Mouse (Mus musculus) cerebellum, adult 11-12 months (tissue): ENCODE measurements around the gene St6galnac3.
A peak's percentile ranks its signal among the peaks of the same experiment; 100 is the strongest.

ENCODE experiments used
- DNase-seq: peaks from one replicate; pipeline ENCODE4 v3.0.0; 2022

The St6galnac3 gene

DNA sequence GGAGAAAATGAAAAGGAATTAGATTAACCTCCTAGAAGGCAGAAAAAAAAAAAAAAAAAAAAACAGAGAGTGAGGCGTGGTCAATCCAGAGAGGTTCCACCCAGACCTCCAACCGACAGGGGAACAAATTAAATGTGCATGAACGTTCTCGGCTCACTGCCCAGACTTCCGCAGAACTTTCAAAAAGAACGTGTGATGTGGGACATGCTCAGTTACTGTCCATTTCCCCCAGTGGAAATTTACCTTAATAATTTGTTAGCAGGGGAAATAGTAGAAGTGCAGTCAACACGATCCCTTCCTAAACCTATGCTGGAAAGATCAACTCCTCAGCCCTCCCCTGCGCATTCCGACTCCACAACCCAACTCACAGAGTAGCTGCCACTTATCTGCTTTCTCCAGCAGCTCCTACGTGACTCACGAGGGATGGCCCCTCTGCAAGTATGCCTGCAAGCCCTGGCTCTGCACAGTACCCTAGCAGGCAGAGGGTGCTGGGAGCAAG is 35.1 kb downstream of the St6galnac3 start:
- DNase-seq, result no peak

DNA sequence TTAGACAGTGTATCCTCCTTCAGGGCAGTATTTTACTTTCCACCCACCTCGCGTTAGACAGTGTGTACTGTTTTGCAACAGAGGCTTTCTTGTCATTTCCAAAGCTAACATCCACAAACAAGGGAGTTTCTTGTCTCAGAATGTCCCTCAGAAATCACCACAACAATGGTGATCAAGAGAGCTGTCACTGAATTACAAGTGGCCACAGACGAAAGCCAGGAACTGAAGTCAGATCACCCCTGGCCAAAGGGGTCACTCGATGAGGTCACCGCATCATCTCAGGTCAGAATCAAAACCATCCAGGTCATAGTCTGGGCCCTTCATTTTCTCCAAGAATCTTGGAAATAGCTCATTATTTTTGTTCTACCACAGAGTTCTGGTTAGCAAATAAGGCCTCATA is 37.1 kb downstream of the St6galnac3 start:
- DNase-seq, result no peak

GRCm38 (mm10) chr3:153684909-153685308 is 40.1 kb downstream of the St6galnac3 start:
- DNase-seq, result no peak

GRCm38 (mm10) chr3:153682303-153682702 is 42.7 kb downstream of the St6galnac3 start:
- DNase-seq, result peak; percentile 67

- no peak for DNase-seq
These were observed 43.3 kb downstream of the St6galnac3 start for GRCm38 (mm10) chr3:153681720-153682119.

GRCm38 (mm10) chr3:153675832-153676231 is 49.1 kb downstream of the St6galnac3 start:
- DNase-seq, result no peak

GRCm38 (mm10) chr3:153675073-153675472 is 49.9 kb downstream of the St6galnac3 start:
- DNase-seq, result no peak

DNA sequence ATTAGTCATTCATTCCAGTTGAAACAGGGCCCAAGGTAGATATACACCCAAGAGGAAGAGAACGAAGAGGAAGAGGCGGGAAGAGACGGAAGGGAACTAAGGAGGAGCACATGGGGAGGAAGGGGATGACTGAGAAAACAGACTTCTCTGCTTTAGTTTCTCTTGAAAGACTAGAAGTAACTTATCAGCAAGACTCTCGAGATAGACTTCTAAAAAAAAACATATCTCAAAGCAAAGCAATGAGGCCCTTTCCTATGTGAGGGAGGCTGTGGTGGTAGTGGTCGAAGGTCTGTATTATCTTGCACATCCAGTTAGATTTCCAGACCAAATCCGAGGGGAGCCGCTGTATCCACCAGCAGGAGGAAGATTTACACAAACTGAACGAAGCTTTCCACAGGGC is 50.6 kb downstream of the St6galnac3 start:
- DNase-seq, result no peak

GRCm38 (mm10) chr3:153673451-153673850 is 51.5 kb downstream of the St6galnac3 start:
- DNase-seq, result no peak

DNA sequence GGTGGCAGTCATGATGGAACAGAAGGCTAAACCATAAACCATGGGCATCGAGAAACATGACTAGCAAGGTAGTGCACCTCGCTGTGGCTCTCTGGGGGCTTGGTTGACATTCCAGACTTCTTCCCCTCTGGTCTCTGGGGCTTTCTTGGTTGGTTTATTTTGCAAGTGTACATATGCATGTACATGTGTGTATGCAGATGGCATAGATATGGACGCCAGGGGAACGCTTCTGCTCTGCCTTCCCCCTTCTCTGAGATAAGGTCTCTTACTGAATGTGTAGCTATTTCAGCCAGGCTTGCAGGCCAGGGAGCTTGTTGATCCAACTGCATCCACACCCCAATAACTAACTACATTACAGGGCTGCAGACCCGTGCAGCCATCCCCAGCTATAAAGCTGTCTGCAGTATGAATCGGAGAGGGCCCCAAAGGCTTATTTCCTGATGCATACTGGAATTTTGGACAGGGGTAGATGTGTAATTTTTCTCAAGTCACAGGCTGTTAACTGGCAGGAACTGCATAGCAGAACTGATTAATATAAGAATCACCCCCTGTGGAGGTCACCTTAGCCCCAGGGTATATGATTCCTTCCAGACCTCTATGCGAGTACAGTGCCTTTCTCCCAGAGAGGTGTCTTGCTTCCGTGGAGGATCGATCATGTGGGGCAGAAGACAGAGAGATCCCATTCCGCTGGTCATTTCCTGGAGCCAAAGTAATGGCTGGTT is 53.9 kb downstream of the St6galnac3 start:
- no peak for DNase-seq

- DNase-seq, result no peak
These were observed 55.1 kb downstream of the St6galnac3 start for GRCm38 (mm10) chr3:153669737-153670435.

DNA sequence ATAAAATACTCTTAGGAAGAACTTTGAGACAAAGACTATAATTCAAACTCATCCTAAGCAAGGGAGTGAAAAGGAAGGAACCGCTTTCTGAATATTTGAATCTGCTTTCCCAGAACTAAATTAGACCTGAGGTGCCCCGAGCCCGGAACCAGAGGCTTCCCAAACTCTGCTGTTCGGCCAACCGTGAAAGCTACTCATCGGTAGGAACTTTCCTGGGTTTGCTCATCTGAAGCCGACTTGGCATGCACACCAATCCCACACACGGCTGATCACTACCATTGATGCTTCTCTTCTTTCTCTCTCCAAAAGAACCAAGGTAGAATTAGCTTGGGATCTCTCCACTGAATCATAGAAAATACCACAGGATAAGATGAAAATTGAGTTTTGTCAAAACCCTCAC is 55.6 kb downstream of the St6galnac3 start:
- no peak for DNase-seq

GRCm38 (mm10) chr3:153668447-153669290 is 56.3 kb downstream of the St6galnac3 start:
- DNase-seq, result no peak

DNA sequence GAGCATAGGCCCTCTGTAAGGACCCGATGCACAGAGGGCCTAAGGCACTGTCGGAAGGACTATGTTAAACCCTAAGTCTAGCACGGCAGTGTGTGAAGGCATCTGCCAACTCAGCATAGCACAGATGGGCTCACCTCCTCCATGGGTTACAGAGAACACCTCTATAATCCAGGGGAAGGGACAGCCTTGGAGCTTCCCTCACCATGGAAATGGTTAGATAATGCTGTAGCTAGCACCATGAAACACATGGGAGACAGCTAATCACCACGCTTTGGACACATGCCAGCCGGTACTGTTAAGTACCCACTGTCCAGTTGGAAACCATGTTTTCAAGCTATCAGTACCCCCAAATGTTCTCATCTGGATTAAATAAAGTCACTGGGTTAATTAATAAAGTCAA is 60.3 kb downstream of the St6galnac3 start:
- DNase-seq, result no peak

DNA sequence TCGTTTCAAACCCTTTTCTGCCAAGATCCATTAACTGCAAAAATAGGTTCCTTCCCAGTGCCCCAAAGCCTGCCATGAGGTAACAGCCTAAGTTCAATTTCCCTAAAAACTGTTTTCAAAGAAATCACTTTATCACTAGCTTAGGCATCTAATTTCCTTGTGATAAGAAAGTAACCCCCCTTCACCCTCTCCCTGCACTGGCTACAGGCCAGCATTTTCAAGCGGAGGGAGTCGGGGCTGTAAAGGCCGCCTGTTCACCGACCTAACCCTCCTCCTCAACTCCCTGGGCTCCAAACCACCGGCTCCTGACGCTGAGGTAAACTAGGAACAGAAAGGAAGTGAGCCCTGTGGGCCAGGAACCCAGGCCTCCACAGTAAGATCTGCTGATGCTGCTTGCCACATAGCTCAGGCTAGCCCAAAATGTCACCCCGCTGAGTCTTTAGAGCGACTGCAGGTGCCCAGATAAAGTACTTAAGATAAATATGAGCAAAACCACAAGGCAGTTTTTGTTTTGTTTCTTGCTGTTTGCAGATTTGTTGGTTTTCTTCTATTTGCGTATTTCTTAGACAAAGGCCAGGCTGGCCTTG is 61.0 kb downstream of the St6galnac3 start:
- no peak for DNase-seq

- DNase-seq, result no peak
These were observed 62.2 kb downstream of the St6galnac3 start for GRCm38 (mm10) chr3:153662796-153663195.

- peak; percentile 91 for DNase-seq
These were observed 63.0 kb downstream of the St6galnac3 start for GRCm38 (mm10) chr3:153661927-153662326.

DNA sequence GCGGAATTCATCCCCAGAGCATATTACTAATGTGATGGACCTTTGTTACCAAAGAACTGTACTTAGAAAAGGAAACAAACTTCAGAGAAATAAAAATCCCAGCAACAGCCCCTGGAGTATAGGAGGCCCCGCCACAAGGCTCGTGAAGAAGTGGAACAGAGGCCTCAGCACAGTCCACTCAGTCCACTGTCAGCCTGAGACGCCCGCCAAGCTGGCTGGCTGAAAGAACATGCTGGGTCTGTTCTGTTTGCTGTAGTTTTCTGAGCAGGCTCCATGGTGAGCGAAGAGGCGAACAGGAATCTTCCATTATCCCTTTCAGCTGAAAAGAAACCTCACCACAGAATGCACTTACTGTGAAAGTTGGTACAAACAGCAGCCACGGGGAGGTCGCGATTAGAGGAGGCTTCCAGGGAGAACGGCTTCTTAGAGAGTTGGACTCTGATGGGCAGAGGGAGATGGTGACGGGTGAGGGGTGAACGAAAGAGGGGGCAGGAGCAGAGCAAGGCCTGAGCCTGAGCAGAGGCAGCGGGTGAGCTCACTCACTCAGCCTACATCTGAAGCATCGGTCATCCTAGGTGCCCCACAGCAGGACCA is 65.3 kb downstream of the St6galnac3 start:
- DNase-seq, result no peak

DNA sequence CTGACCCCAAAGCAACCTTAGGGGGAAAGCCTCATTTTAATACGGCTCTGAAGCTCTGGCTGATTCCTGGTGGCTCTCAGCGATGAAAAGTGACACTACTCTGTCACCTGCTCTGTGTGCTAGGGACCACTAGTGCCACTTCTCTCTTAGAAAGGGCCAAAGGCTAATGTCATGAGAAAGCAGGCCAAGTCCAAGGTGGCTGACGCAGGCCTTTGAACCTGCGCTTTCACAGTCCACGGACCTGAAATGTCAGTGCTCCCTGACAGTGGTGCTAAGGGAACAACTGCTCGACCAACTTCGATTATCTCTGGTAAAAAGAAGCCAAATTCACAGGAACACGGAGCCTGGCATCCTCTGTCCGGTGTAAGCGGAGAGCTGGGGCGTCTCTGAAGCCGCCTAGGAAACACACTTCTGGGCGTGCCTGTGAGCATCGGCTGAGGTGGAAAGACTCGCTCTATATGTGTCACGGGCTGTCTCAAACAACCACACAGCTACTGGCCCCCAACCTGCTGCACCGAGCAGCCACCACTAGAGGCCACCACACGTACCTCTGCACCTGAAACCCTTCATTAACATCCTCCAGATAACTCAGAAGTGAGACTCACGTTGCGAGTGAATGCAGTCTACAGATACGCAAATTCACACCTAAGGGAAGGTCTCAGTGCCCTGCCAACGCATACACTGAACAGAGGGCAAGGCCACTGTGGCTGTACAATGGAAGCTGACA is 66.8 kb downstream of the St6galnac3 start:
- peak; percentile 46 for DNase-seq

DNA sequence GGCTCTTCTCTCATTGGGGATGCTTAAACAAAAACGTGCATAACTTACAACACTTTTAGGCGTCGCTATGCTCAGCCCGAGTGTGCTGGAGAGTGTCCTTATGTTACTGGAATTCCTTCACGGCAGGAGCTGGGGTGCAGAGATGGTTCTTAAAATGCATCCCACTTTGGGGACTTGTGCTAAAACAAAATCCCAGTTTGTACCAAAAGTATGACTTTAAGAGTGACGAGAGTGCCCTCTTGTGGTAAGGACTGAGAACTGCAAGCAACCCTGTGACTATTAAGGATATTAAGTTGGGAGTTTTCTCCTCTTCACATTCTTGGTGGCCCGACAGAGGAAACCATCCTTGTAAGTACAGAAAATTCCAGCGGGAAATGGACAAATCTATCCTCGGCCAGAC is 69.9 kb downstream of the St6galnac3 start:
- no peak for DNase-seq

DNA sequence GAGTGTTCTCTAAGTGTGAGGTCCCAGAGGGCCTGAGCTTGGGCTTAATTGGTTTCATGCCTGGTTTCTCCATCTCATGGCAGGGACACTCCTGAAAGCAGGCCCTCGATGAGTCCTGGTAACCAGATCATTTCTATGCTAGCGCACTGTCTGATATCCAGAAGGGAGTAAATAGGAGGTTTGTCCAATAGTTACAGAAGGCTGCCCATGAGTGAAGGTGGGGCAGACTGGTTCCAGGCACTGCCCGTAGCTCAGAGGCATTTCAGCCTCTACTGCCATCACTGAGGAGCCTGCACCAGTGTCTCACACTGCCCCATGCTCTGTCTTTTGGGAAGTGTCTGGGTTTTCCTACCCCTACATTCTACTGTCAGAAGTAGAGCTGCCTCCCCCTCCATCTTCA is 72.1 kb downstream of the St6galnac3 start:
- no peak for DNase-seq

DNA sequence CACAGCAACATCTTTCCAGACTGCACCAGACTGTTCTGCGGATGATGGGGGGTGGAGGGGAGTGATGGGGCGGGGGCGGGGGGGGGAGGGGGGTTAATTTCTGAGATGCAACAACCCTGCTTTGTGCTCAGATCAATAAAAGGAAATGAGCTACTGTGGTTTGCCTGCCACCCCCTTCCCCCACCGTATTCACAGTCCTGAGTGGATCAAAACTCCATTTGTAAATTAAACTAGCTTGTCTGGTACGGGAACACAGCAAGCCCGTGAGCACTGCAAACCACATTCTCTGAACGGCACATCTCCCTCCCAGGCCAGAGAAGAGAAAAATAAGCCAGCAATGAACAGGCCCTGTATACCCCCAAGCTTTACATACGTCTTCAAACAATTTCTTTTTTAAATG is 76.3 kb downstream of the St6galnac3 start:
- no peak for DNase-seq
